Mouse (Mus musculus): Measurements from ENCODE around the gene Ahsg.

DNA sequence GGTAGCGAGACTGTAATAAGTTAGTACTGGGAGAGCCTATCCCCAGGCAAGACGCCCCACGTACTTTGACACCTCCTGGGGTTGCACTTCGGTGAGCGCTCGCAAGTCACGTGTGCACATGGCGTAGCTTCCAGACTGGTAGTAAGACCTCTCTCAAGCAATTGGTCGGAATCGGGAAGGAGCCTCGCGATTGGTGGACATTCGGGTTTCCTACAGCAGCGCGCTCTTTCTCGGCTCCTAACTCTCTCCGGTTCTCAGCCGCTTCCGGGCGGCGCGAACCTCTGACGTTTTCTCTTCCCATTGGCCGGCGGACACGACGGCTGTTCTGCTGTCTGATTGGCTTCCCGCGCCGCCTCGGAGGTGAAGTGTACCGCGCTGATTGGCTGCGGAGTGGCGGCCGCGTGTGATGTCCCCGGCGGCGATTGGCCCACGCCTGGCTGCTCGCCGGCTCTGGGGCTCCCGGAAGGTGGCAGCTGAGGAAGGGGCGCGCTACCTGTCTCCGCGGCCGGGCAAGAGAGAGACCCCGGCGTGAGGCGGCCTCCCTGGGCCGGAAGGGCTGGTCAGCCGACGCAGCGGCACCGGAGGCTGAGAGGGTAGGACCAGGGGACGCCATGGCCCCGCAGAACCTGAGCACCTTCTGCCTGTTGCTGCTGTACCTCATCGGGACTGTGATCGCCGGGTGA, 33.5 kb upstream of the Ahsg start, which contains the start of the genes Tbccd1 and Dnajb11:
- TF ChIP-seq CTCF (IDR thresholded peaks at IDR 0.05; ENCODE audit: low read depth), result no peak
- TF ChIP-seq EP300 (IDR thresholded peaks at IDR 0.05; ENCODE audit: low read depth), result peak; percentile 88
